Mouse (Mus musculus) stomach, postnatal 0 days (tissue): ENCODE measurements around the gene Strn.

ENCODE experiments used
- CTCF ChIP-seq: IDR thresholded peaks from 2 replicates; pipeline ENCODE4 v1.5.1; 2016; ENCODE audit warnings: antibody characterized with exemption, low read depth, mild to moderate bottlenecking, moderate library complexity
- EP300 ChIP-seq: optimal IDR thresholded peaks from 2 replicates; pipeline ENCODE3; 2016; ENCODE audit warnings: antibody characterized with exemption

DNA sequence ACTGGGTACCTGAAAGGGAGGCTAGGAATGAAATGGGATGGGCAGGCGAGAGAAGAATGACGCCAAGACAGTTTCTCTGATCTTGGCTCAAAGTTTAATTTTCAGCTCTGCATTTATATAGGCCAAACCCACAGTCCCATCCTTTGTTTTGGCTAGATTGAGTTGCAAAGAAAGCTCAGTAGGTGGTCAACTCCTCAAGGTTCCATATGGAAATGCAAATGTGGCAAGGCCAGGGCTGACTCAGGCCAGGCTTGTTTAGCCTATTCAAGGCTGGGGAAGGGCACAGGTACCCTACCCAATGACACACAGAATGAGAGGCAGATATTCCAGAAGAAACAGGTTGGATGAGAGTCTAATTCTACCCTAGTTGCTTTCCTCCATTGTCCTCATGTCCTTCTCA is 101.4 kb downstream of the Strn start:
- no peak for TF ChIP-seq EP300
- TF ChIP-seq CTCF: no peak
